Mouse (Mus musculus) forebrain, embryonic 11.5 days (tissue): ENCODE data around the gene Adig. TPM values are rescaled to one million over a fixed set of nuclear protein-coding genes. Genes with fewer than 3 reads are reported as not detected.
A peak's percentile ranks its signal among the peaks of the same experiment; 100 is the strongest.

Experiments used
- ATAC-seq: fragments of 200-750 bp; cut with Nextera tagmentation; replicated peaks from 2 replicates; pipeline ENCODE4 v1.8.0; 2017; ENCODE audit warnings: moderate TSS enrichment; ENCODE audit not compliant: low FRiP score
- DNase-seq: peaks from one replicate; pipeline ENCODE4 v3.0.0-alpha.2; 2017; ENCODE audit warnings: low spot score
- H3K27ac ChIP-seq: fragments of 300-500 bp; sonication (generic); 2 replicates; pipeline ENCODE4 v1.5.1; 2014; ENCODE audit warnings: low read depth, low read length
- H3K27me3 ChIP-seq: fragments of 300-500 bp; sonication (generic); 2 replicates; pipeline ENCODE4 v1.6.1; 2014; ENCODE audit warnings: mild to moderate bottlenecking, low read length, mixed read lengths; ENCODE audit not compliant: control insufficient read depth, insufficient read depth
- H3K36me3 ChIP-seq: fragments of 300-500 bp; sonication (generic); 2 replicates; pipeline ENCODE4 v1.6.1; 2014; ENCODE audit warnings: mild to moderate bottlenecking, low read length, moderate library complexity, mixed read lengths; ENCODE audit not compliant: control insufficient read depth, insufficient read depth
- H3K4me1 ChIP-seq: fragments of 300-500 bp; sonication (generic); replicated peaks from 2 replicates; pipeline ENCODE4 v1.6.1; 2014; ENCODE audit warnings: low read length, mixed read lengths; ENCODE audit not compliant: control insufficient read depth, insufficient read depth
- H3K4me2 ChIP-seq: fragments of 300-500 bp; sonication (generic); 2 replicates; pipeline ENCODE4 v1.6.1; 2014; ENCODE audit warnings: low read depth, mild to moderate bottlenecking, low read length, moderate library complexity, mixed read lengths; ENCODE audit not compliant: severe bottlenecking
- H3K4me3 ChIP-seq: fragments of 300-500 bp; sonication (generic); 2 replicates; pipeline ENCODE4 v1.5.1; 2014; ENCODE audit warnings: low read depth, low read length
- H3K9ac ChIP-seq: fragments of 300-500 bp; sonication (generic); 2 replicates; pipeline ENCODE4 v1.6.1; 2014; ENCODE audit warnings: low read length
- H3K9me3 ChIP-seq: fragments of 300-500 bp; sonication (generic); 2 replicates; pipeline ENCODE4 v1.6.1; 2016; ENCODE audit warnings: low read length, mixed read lengths; ENCODE audit not compliant: control insufficient read depth
- WGBS: fragments of 180-500 bp; shearing (Covaris S2); extraction: QIAGEN DNeasy Blood & Tissue Kit; methylation state at CpG from one replicate; pipeline ENCODE4 v1.1.7; 2014; 5-methylcytosine and 5-hydroxymethylcytosine counted together
- polyA plus RNA-seq: library from polyadenylated mRNA; unstranded; fragments of >200 nt; fragmentation: Nextera tagmentation; extraction: Ambion mirVana; gene quantifications from 2 replicates; pipeline ENCODE4 v1.2.1, GENCODE M21; 2014

Adig gene
- polyA plus RNA-seq, 1 experiment from 2014 or later, result not detected

GRCm38 (mm10) chr2:158503671-158504070, 1.3 kb downstream of the Adig start:
- Histone ChIP-seq H3K4me1 (no peaks in the 10 kb centered on the region), H3K36me3 (no peaks in the 10 kb centered on the region), H3K9me3 (no peaks in the 10 kb centered on the region), H3K4me2 (no peak overlapping the region), H3K4me3 (no peak overlapping the region), H3K27me3 (no peaks in the 10 kb centered on the region), H3K27ac (no peak overlapping the region), H3K9ac (no peak overlapping the region)
- ATAC-seq (no peak), DNase-seq (no peak)
- WGBS, result 75% methylated on average over 4 of the region's 4 CpGs

- H3K9ac ChIP-seq, result no peak overlapping the region
- no peak overlapping the region for H3K4me3 ChIP-seq
- 85% methylated on average over 5 of the region's 5 CpGs for WGBS
- DNase-seq, result no peak
- no peak overlapping the region for H3K4me2 ChIP-seq
- no peaks in the 10 kb centered on the region for H3K36me3 ChIP-seq
- no peaks in the 10 kb centered on the region for H3K9me3 ChIP-seq
- no peak overlapping the region for H3K27ac ChIP-seq
- no peak for ATAC-seq
- no peaks in the 10 kb centered on the region for H3K27me3 ChIP-seq
- H3K4me1 ChIP-seq, result no peaks in the 10 kb centered on the region
Observed at GRCm38 (mm10) chr2:158506475-158506874, 4.1 kb downstream of the Adig start.

- 93% methylated on average over 10 of the region's 10 CpGs for WGBS
- H3K9ac ChIP-seq, result no peak overlapping the region
- ATAC-seq (no peak), DNase-seq (no peak)
- H3K4me3 ChIP-seq, result no peak overlapping the region
- H3K4me2 ChIP-seq, result no peak overlapping the region
- H3K4me1 ChIP-seq, result no peaks in the 10 kb centered on the region
- H3K27ac ChIP-seq, result no peak overlapping the region
- H3K27me3 ChIP-seq, result no peaks in the 10 kb centered on the region
- H3K36me3 ChIP-seq, result no peaks in the 10 kb centered on the region
- H3K9me3 ChIP-seq, result no peaks in the 10 kb centered on the region
Observed at GRCm38 (mm10) chr2:158507046-158507445, 4.6 kb downstream of the Adig start.

GRCm38 (mm10) chr2:158510665-158511064, 8.3 kb downstream of the Adig start:
- H3K9ac ChIP-seq, result no peak overlapping the region
- no peaks in the 10 kb centered on the region for H3K4me1 ChIP-seq
- no peak for ATAC-seq
- no peak overlapping the region for H3K27ac ChIP-seq
- 86% methylated on average over 6 of the region's 6 CpGs for WGBS
- no peaks in the 10 kb centered on the region for H3K9me3 ChIP-seq
- no peaks in the 10 kb centered on the region for H3K36me3 ChIP-seq
- no peak overlapping the region for H3K4me2 ChIP-seq
- no peaks in the 10 kb centered on the region for H3K27me3 ChIP-seq
- DNase-seq, result peak; percentile 49
- no peak overlapping the region for H3K4me3 ChIP-seq

GRCm38 (mm10) chr2:158512528-158512927, 10.1 kb downstream of the Adig start, which contains the start of gene Arhgap40:
Gene Arhgap40 (plus strand): TSS chr2:158512796.
- no peak within 1 kb of the TSS for H3K4me3 ChIP-seq
- no peaks in the 10 kb centered on the region for H3K36me3 ChIP-seq
- no peak within 1 kb of the TSS for H3K27ac ChIP-seq
- WGBS, result 90% methylated on average over 10 of the region's 10 CpGs
- DNase-seq (peak; percentile 45), ATAC-seq (no peak)
- no peaks in the 10 kb centered on the region for H3K9me3 ChIP-seq
- no peaks in the 10 kb centered on the region for H3K27me3 ChIP-seq
- H3K4me2 ChIP-seq, result no peak within 1 kb of the TSS
- no peak within 1 kb of the TSS for H3K9ac ChIP-seq
- H3K4me1 ChIP-seq, result no peaks in the 10 kb centered on the region

GRCm38 (mm10) chr2:158513821-158514336, 11.5 kb downstream of the Adig start:
- Histone ChIP-seq H3K4me2 (no peak overlapping the region), H3K27ac (no peak overlapping the region), H3K9me3 (no peaks in the 10 kb centered on the region), H3K4me3 (no peak overlapping the region), H3K27me3 (no peaks in the 10 kb centered on the region), H3K9ac (no peak overlapping the region), H3K36me3 (no peaks in the 10 kb centered on the region), H3K4me1 (no peaks in the 10 kb centered on the region)
- DNase-seq, result peak; percentile 22
- 72% methylated on average over 12 of the region's 12 CpGs for WGBS
- no peak for ATAC-seq

- no peaks in the 10 kb centered on the region for H3K27me3 ChIP-seq
- 79% methylated on average over 6 of the region's 6 CpGs for WGBS
- no peak overlapping the region for H3K27ac ChIP-seq
Observed at GRCm38 (mm10) chr2:158518583-158518982, 16.2 kb downstream of the Adig start.

GRCm38 (mm10) chr2:158519071-158519470, 16.7 kb downstream of the Adig start:
- 83% methylated on average over 11 of the region's 11 CpGs for WGBS
- no peaks in the 10 kb centered on the region for H3K4me1 ChIP-seq
- no peak for ATAC-seq

More at GRCm38 (mm10) chr2:158518583-158518982, 16.2 kb downstream of the Adig start:
- Histone ChIP-seq H3K9ac (no peak overlapping the region), H3K4me1 (no peaks in the 10 kb centered on the region), H3K9me3 (no peaks in the 10 kb centered on the region), H3K4me3 (no peak overlapping the region), H3K4me2 (no peak overlapping the region), H3K36me3 (no peaks in the 10 kb centered on the region)
- ATAC-seq (no peak), DNase-seq (no peak)

GRCm38 (mm10) chr2:158519800-158520199, 17.4 kb downstream of the Adig start:
- DNase-seq, result no peak
- Histone ChIP-seq H3K36me3 (no peaks in the 10 kb centered on the region), H3K27ac (no peak overlapping the region), H3K4me1 (no peaks in the 10 kb centered on the region), H3K27me3 (no peaks in the 10 kb centered on the region), H3K9me3 (no peaks in the 10 kb centered on the region), H3K4me2 (no peak overlapping the region), H3K4me3 (no peak overlapping the region), H3K9ac (no peak overlapping the region)
- 80% methylated on average over 6 of the region's 6 CpGs for WGBS
- no peak for ATAC-seq

More at GRCm38 (mm10) chr2:158519071-158519470, 16.7 kb downstream of the Adig start:
- H3K9me3 ChIP-seq, result no peaks in the 10 kb centered on the region
- no peaks in the 10 kb centered on the region for H3K27me3 ChIP-seq
- no peaks in the 10 kb centered on the region for H3K36me3 ChIP-seq
- no peak overlapping the region for H3K4me3 ChIP-seq
- no peak overlapping the region for H3K9ac ChIP-seq
- DNase-seq, result no peak
- no peak overlapping the region for H3K27ac ChIP-seq
- no peak overlapping the region for H3K4me2 ChIP-seq
